Mouse (Mus musculus): ENCODE data around the gene Tmem53.

Tmem53 gene

GRCm38 (mm10) chr4:117312416-117313084 is 60.8 kb downstream of the Tmem53 start:
- no peak for DNase-seq (ENCODE audit: low read depth in 1 of 2, low spot score in 2 of 2)

GRCm38 (mm10) chr4:117313085-117313424 is 61.3 kb downstream of the Tmem53 start:
- DNase-seq (ENCODE audit: low read depth in 1 of 2, low spot score in 2 of 2), result no peak

GRCm38 (mm10) chr4:117314849-117315500 is 63.2 kb downstream of the Tmem53 start:
- no peak for DNase-seq (ENCODE audit: low read depth in 1 of 2, low spot score in 2 of 2)

- no peak for DNase-seq (ENCODE audit: low read depth in 1 of 2, low spot score in 2 of 2)
Observed at GRCm38 (mm10) chr4:117316800-117317199, 65.0 kb downstream of the Tmem53 start.

GRCm38 (mm10) chr4:117317701-117318190 is 66.0 kb downstream of the Tmem53 start:
- no peak for DNase-seq (ENCODE audit: low read depth in 1 of 2, low spot score in 2 of 2)

Data from monocyte, adult 2 months (primary cell).